Mouse (Mus musculus) stomach, embryonic 14.5 days (tissue): ENCODE measurements at regions not wholly inside any gene's neighbourhood (a gene's known extent, or its start where the extent isn't known, plus 50 kb on each side); places are given as distances from the start of the nearest gene placed in this dataset.

ENCODE experiments used
- ATAC-seq: fragments of 200-750 bp; cut with Nextera tagmentation; 2 replicates; pipeline ENCODE4 v1.8.0; 2017; ENCODE audit warnings: low read depth, moderate TSS enrichment; ENCODE audit not compliant: insufficient number of reproducible peaks, insufficient read depth, low FRiP score
- H3K27ac ChIP-seq: fragments of 300-500 bp; sonication (generic); 2 replicates; pipeline ENCODE4 v1.5.1; 2014; ENCODE audit warnings: mild to moderate bottlenecking, low read length, moderate library complexity, mixed read lengths
- H3K27me3 ChIP-seq: fragments of 300-500 bp; sonication (generic); 2 replicates; pipeline ENCODE4 v1.6.1; 2014; ENCODE audit warnings: low read length, control low read depth, mixed read lengths; ENCODE audit not compliant: control insufficient read depth, insufficient read depth
- H3K36me3 ChIP-seq: fragments of 300-500 bp; sonication (generic); 2 replicates; pipeline ENCODE4 v1.6.1; 2014; ENCODE audit warnings: mild to moderate bottlenecking, control low read depth, low read length, moderate library complexity, mixed read lengths; ENCODE audit not compliant: control insufficient read depth, insufficient read depth
- H3K4me1 ChIP-seq: fragments of 300-500 bp; sonication (generic); 2 replicates; pipeline ENCODE4 v1.6.1; 2014; ENCODE audit warnings: low read length, control low read depth, mixed read lengths; ENCODE audit not compliant: control insufficient read depth, insufficient read depth
- H3K4me2 ChIP-seq: fragments of 300-500 bp; sonication (generic); replicated peaks from 2 replicates; pipeline ENCODE4 v1.6.1; 2014; ENCODE audit warnings: low read depth, low read length, control low read depth
- H3K4me3 ChIP-seq: fragments of 300-500 bp; sonication (generic); 2 replicates; pipeline ENCODE4 v1.5.1; 2014; ENCODE audit warnings: low read depth, low read length, control low read depth
- H3K9ac ChIP-seq: fragments of 300-500 bp; sonication (generic); replicated peaks from 2 replicates; pipeline ENCODE4 v1.6.1; 2014; ENCODE audit warnings: low read depth, mild to moderate bottlenecking, control low read depth, low read length, moderate library complexity, mixed read lengths
- H3K9me3 ChIP-seq: fragments of 300-500 bp; sonication (generic); 2 replicates; pipeline ENCODE4 v1.6.1; 2016; ENCODE audit warnings: low read depth, low read length, control low read depth; ENCODE audit not compliant: control insufficient read depth
- WGBS: fragments of 180-500 bp; shearing (Covaris S2); extraction: QIAGEN DNeasy Blood & Tissue Kit; methylation state at CpG from one replicate; pipeline ENCODE4 v1.1.7; 2014; 5-methylcytosine and 5-hydroxymethylcytosine counted together

DNA sequence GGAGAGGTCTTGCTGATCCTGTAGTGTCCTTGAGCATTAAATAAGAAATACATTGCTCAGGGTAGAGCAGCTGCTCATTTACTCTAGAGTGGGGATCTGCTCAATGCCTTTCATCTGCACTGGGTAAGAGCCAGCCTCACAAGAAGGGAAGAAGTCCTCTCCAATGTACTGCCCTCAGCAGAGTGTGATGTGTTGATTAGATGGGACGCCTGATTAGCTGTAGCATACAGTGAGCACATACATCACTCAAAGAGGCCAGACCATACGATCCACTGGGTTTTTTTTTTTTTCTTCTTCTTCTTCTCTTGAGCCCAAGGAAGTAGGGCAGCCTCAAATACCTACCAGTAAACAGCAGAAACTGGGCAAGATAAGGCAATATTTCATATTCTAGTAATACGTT is 140.7 kb downstream of the Ube2e3 start:
- Histone ChIP-seq H3K4me1 (no peaks in the 10 kb centered on the region), H3K4me3 (no peak overlapping the region), H3K9ac (no peak overlapping the region), H3K4me2 (no peak overlapping the region), H3K27me3 (no peaks in the 10 kb centered on the region), H3K27ac (no peak overlapping the region), H3K36me3 (no peaks in the 10 kb centered on the region), H3K9me3 (no peaks in the 10 kb centered on the region)
- WGBS = 76% methylated on average over 3 of the region's 3 CpGs
- no peak for ATAC-seq

GRCm38 (mm10) chr2:79009791-79010190 is 141.9 kb downstream of the Ube2e3 start:
- no peak overlapping the region for H3K27ac ChIP-seq
- no peaks in the 10 kb centered on the region; the same call in 1 of the 2 replicates for H3K9me3 ChIP-seq

GRCm38 (mm10) chr2:79010273-79010672 is 142.3 kb downstream of the Ube2e3 start:
- Histone ChIP-seq H3K4me1 (no peaks in the 10 kb centered on the region), H3K4me2 (no peak overlapping the region), H3K4me3 (no peak overlapping the region), H3K9me3 (no peaks in the 10 kb centered on the region; the same call in 1 of the 2 replicates), H3K9ac (no peak overlapping the region), H3K27me3 (no peaks in the 10 kb centered on the region), H3K27ac (no peak overlapping the region), H3K36me3 (no peaks in the 10 kb centered on the region)
- ATAC-seq = no peak
- 71% methylated on average over 2 of the region's 2 CpGs for WGBS

More at GRCm38 (mm10) chr2:79009791-79010190, 141.9 kb downstream of the Ube2e3 start:
- no peaks in the 10 kb centered on the region for H3K36me3 ChIP-seq
- WGBS = 43% methylated on average over 2 of the region's 2 CpGs
- H3K4me3 ChIP-seq = no peak overlapping the region
- no peaks in the 10 kb centered on the region for H3K27me3 ChIP-seq
- no peak overlapping the region for H3K4me2 ChIP-seq
- H3K9ac ChIP-seq = no peak overlapping the region
- ATAC-seq = no peak
- no peaks in the 10 kb centered on the region for H3K4me1 ChIP-seq

DNA sequence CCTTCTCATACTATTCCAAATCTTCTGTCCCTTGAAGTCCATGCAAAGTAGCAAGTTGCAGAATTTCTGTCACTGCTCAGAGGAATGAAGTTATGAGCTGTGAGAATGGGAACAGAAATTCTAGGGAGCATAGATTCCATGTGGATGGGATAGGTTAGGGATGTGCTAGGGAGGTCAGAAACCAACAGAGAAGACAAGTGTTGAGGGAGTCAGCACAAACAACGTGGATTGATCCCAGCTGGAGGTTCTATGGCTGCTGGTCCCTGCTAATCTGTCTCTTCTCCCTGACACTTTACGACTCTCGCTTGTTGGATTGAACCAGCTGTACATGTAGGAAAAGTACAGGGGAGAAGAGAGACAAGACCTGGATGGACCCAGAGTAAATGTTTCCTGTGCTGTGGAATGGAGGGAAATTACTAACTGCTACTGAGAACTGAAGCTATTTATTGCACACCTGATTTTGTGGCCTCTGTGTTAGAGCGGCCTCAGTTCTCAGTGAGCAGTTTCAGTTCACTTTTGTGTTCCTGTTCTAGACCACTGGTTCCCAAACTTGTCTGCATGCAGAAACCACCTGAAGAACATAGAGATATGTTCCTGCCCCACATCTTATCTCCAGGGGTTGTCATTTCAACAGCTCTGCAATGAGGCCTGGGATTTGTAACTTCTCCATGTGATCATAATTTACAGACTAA is 151.0 kb downstream of the Ube2e3 start:
- H3K4me1 ChIP-seq = no peaks in the 10 kb centered on the region
- H3K9me3 ChIP-seq = no peaks in the 10 kb centered on the region; the same call in 1 of the 2 replicates
- H3K36me3 ChIP-seq = no peaks in the 10 kb centered on the region
- no peak overlapping the region for H3K27ac ChIP-seq
- ATAC-seq = no peak
- no peak overlapping the region for H3K4me3 ChIP-seq
- H3K9ac ChIP-seq = no peak overlapping the region
- H3K27me3 ChIP-seq = no peaks in the 10 kb centered on the region
- WGBS = 59% methylated on average over 4 of the region's 4 CpGs
- H3K4me2 ChIP-seq = no peak overlapping the region

DNA sequence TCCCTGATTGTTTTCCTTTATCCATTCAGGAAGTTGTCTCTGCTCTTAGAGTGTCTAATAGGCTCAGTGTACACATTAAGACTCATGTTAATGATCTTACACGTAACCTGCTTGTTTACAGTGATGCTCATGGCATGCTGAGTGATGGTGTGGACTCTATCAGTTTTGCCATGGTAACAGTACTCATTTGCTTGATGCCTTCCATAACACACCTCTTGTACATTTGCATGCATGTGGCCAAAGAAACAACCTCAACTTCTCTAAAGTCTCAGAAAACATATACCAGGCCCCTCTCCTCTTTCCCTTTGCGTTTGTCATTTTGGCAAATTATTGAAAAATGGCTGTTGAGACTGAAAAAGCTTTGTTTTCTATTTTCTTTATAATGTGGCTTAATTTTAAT is 155.0 kb downstream of the Ube2e3 start:
- H3K4me3 ChIP-seq = no peak overlapping the region
- H3K27ac ChIP-seq = no peak overlapping the region
- H3K36me3 ChIP-seq = no peaks in the 10 kb centered on the region
- H3K9ac ChIP-seq = no peak overlapping the region
- WGBS = 78% methylated on average over 2 of the region's 2 CpGs
- ATAC-seq = no peak
- no peaks in the 10 kb centered on the region for H3K4me1 ChIP-seq
- no peaks in the 10 kb centered on the region for H3K27me3 ChIP-seq
- H3K4me2 ChIP-seq = no peak overlapping the region
- no peaks in the 10 kb centered on the region for H3K9me3 ChIP-seq

- H3K4me3 ChIP-seq = no peak overlapping the region
- H3K36me3 ChIP-seq = no peaks in the 10 kb centered on the region
- no peaks in the 10 kb centered on the region for H3K9me3 ChIP-seq
- no peak overlapping the region for H3K4me2 ChIP-seq
- H3K9ac ChIP-seq = no peak overlapping the region
- no peaks in the 10 kb centered on the region for H3K4me1 ChIP-seq
- H3K27me3 ChIP-seq = no peaks in the 10 kb centered on the region
- no peak for ATAC-seq
- no peak overlapping the region for H3K27ac ChIP-seq
- WGBS = 73% methylated on average over 4 of the region's 4 CpGs
These were observed 157.8 kb downstream of the Ube2e3 start for GRCm38 (mm10) chr2:79025678-79026077.

DNA sequence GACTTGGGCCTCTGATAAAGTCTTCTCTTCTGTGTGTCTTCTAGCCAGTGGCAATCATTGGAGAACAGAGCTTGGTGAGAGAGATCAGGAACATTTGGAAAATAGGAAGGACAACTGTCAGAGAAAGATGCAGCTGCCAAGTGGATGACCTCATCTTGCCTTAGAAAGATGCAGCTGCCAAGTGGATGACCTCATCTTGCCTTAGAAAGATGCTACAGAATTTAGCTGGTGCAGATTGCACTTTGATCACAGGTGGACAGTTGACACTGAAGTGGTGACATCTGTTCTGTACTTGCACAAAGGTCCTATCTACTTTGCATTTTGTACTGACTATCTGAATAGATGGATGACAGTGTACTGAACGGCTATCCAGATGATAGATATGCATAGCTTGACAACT is 163.1 kb downstream of the Ube2e3 start:
- Histone ChIP-seq H3K4me1 (no peaks in the 10 kb centered on the region), H3K9me3 (no peaks in the 10 kb centered on the region), H3K4me2 (no peak overlapping the region), H3K27me3 (no peaks in the 10 kb centered on the region), H3K9ac (no peak overlapping the region), H3K36me3 (no peaks in the 10 kb centered on the region), H3K4me3 (no peak overlapping the region), H3K27ac (no peak overlapping the region)
- 40% methylated on average over 1 of the region's 1 CpGs for WGBS
- no peak for ATAC-seq

GRCm38 (mm10) chr2:79036296-79036695 is 168.4 kb downstream of the Ube2e3 start:
- WGBS = 65% methylated on average over 2 of the region's 2 CpGs

DNA sequence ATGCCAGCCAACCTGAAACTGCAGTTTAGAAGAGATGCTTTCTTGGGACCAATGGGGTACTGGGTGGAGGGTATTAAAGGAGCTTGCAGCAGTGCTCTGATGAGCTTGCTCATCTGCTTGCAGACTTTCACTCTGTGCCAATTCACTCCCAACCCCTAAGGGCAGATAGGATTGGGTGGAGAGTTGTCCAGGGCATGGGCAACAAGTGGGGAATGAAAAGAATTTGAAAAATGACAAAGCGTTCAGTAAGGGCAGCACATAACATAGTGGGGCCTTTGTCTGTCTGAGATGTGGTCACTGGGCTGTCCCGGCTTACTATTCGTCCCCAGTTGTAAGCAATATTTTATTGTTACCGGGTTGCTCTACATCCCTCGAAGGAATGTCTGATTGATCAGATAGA is 170.7 kb downstream of the Ube2e3 start:
- Histone ChIP-seq H3K9ac (no peak overlapping the region), H3K4me3 (no peak overlapping the region), H3K4me1 (no peaks in the 10 kb centered on the region), H3K27me3 (no peaks in the 10 kb centered on the region), H3K27ac (no peak overlapping the region), H3K36me3 (no peaks in the 10 kb centered on the region), H3K4me2 (no peak overlapping the region), H3K9me3 (no peaks in the 10 kb centered on the region)
- no peak for ATAC-seq
- 61% methylated on average over 5 of the region's 5 CpGs for WGBS

More at GRCm38 (mm10) chr2:79036296-79036695, 168.4 kb downstream of the Ube2e3 start:
- ATAC-seq = no peak
- no peaks in the 10 kb centered on the region for H3K27me3 ChIP-seq
- H3K4me3 ChIP-seq = no peak overlapping the region
- H3K9ac ChIP-seq = no peak overlapping the region
- H3K4me1 ChIP-seq = no peaks in the 10 kb centered on the region
- H3K4me2 ChIP-seq = no peak overlapping the region
- H3K36me3 ChIP-seq = no peaks in the 10 kb centered on the region
- H3K9me3 ChIP-seq = no peaks in the 10 kb centered on the region
- no peak overlapping the region for H3K27ac ChIP-seq
